Mouse (Mus musculus) cerebellum, adult 2 months (tissue): Measurements from ENCODE around the gene Rims3. TPM values are rescaled to one million over a fixed set of nuclear protein-coding genes. Genes with fewer than 3 reads are reported as not detected.

Experiments
- DNase-seq, 2 experiments: peaks; one replicate each; pipeline ENCODE4 v3.0.0; 2021
- H3K27ac ChIP-seq: fragments of 200-500 bp; 2 replicates; pipeline ENCODE4 v1.5.1; 2012; ENCODE audit warnings: low read length, control low read depth, inconsistent platforms; ENCODE audit not compliant: insufficient read depth
- H3K27me3 ChIP-seq: fragments of 200-500 bp; 2 replicates; pipeline ENCODE4 v1.6.1; 2012; ENCODE audit warnings: inconsistent platforms, mild to moderate bottlenecking, low read length, moderate library complexity; ENCODE audit not compliant: control insufficient read depth, insufficient read depth
- H3K4me1 ChIP-seq: fragments of 200-500 bp; 2 replicates; pipeline ENCODE4 v1.6.1; 2011; ENCODE audit warnings: low read length; ENCODE audit not compliant: control insufficient read depth, insufficient read depth
- H3K4me3 ChIP-seq: fragments of 200-500 bp; replicated peaks from 2 replicates; pipeline ENCODE3; 2011; ENCODE audit warnings: mild to moderate bottlenecking, low read depth, low read length, control low read depth; ENCODE audit not compliant: insufficient read depth
- CTCF ChIP-seq: fragments of 200-500 bp; IDR thresholded peaks from 2 replicates; pipeline ENCODE4 v1.5.1; 2011; ENCODE audit warnings: low read depth, mild to moderate bottlenecking, control low read depth, low read length, moderate library complexity, borderline replicate concordance; ENCODE audit not compliant: insufficient read depth
- POLR2A ChIP-seq: fragments of 200-500 bp; IDR thresholded peaks from 2 replicates; pipeline ENCODE4 v1.6.1; 2011; ENCODE audit warnings: low read length, control low read depth, borderline replicate concordance; ENCODE audit not compliant: insufficient read depth
- whole genome bisulfite sequencing: fragments of 180-500 bp; shearing (Covaris S2); methylation state at CpG from one replicate; pipeline ENCODE4 v1.1.7; 2018; 5-methylcytosine and 5-hydroxymethylcytosine counted together
- polyA plus RNA-seq: library from polyadenylated mRNA; depleted of rRNA; stranded (reverse); fragments of >200 nt; gene quantifications from 2 replicates; pipeline ENCODE4 v1.2.3, GENCODE M21; 2012

The Rims3 gene
- polyA plus RNA-seq, 1 experiment = 104 TPM

GRCm38 (mm10) chr4:120831472-120831871 lies 23.1 kb upstream of the Rims3 start, which contains the start of gene Nfyc:
Gene Nfyc (minus strand): TSS chr4:120831572.
- Histone ChIP-seq H3K4me1 (no peaks in the 10 kb centered on the region), H3K27ac (no peak within 1 kb of the TSS), H3K4me3 (no peak within 1 kb of the TSS), H3K27me3 (no peaks in the 10 kb centered on the region)
- no peak for DNase-seq
- 93% methylated on average over 4 of the region's 4 CpGs for WGBS
- TF ChIP-seq CTCF (no peak), POLR2A (no peak)

DNA sequence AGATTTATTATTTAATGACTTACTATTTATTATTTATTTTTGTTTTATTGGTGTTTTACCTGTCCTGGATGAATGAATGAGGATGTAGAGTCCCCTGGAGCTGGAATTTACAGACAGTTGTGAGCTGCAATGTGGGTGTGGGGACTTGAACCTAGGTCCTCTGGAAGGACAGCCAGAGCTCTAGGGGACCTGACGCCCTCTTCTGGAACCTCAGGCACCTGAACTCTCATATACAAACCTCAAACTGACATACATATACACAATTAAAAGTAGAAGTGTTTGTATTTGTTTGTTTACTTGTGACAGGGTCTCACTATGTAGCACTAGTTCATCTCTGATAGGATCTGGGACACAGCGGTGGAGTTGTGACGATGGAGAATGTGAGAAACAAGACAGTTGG lies 13.3 kb upstream of the Rims3 start:
- Histone ChIP-seq H3K27me3 (no peaks in the 10 kb centered on the region), H3K4me3 (no peak overlapping the region), H3K4me1 (no peaks in the 10 kb centered on the region), H3K27ac (no peak overlapping the region)
- WGBS = 85% methylated on average over 3 of the region's 3 CpGs
- TF ChIP-seq POLR2A (no peak), CTCF (no peak)
- DNase-seq = no peak

DNA sequence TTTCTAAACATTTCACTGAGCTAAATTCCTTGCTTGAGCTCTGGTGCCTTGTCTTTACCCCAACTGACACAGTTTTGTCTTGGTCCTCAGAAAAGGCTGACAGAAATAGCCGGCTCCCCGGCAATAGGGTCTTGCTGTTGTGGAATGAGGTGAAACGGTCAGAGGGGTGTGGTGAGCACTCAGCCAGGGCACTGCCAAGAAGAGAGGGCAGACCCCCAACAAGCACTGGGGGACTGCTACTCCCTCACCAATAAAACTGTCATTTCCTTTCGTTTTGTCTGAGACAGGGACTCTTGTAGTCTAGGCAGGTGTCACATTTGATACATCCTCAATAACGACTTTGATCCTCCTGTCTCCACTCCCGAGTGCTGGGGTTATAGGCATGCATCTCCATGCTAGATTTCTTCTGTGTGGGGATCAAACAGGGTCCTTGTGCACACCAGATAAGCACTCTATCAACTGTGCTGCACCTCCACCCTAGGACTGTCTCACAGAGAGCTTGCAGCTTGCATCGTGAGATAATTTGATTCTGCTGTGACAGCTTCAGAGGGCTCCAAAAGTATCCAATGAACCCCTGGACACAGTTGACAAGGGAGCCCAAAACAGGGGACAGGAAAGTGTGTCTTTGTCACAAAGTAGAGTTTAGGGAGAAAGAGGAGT lies 10.1 kb upstream of the Rims3 start:
- Histone ChIP-seq H3K27me3 (no peaks in the 10 kb centered on the region), H3K27ac (no peak overlapping the region), H3K4me3 (no peak overlapping the region), H3K4me1 (peaks cover 10% of the 10 kb centered on the region)
- no peak for DNase-seq
- TF ChIP-seq POLR2A (no peak), CTCF (no peak)
- WGBS = 67% methylated on average over 7 of the region's 7 CpGs

DNA sequence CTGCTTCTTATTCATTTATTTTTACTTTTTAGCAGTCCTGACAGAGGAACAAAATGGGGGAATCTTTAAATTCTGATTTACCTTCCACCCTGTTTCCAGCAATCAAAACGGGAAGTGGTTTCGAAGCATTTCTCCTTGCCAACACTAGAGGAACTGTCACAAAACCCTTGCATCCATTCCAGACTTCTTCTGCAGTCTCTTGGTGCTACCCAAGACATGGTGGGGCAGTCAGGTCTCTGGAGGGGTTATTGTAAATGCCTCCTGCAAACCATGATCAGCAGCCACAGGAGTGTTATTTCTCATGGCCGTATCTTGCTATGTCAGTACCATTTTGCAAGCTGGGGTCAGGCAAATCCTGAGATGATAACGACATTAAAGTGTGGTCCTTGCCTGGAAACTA lies 9.5 kb upstream of the Rims3 start:
- Histone ChIP-seq H3K4me1 (peaks cover 14% of the 10 kb centered on the region), H3K27me3 (no peaks in the 10 kb centered on the region), H3K4me3 (no peak overlapping the region), H3K27ac (no peak overlapping the region)
- TF ChIP-seq POLR2A (no peak), CTCF (no peak)
- WGBS = 90% methylated on average over 4 of the region's 4 CpGs
- DNase-seq = no peak

- WGBS = 57% methylated on average over 6 of the region's 6 CpGs
- Histone ChIP-seq H3K27me3 (no peaks in the 10 kb centered on the region), H3K4me3 (no peak overlapping the region), H3K27ac (no peak overlapping the region), H3K4me1 (peaks cover 26% of the 10 kb centered on the region)
- TF ChIP-seq POLR2A (no peak), CTCF (no peak)
- peak in 1 of 2 experiments; percentile 9 for DNase-seq
These were observed 5.7 kb upstream of the Rims3 start for GRCm38 (mm10) chr4:120848909-120849308.

- peak; percentile 60 to 65 for DNase-seq
- H3K4me3 ChIP-seq = no peak overlapping the region
- no peak for TF ChIP-seq CTCF
- TF ChIP-seq POLR2A = no peak
- 19% methylated on average over 11 of the region's 11 CpGs for WGBS
- peak overlapping the region; percentile 29; the same call in 1 of the 2 replicates for H3K27ac ChIP-seq
- peaks cover 26% of the 10 kb centered on the region for H3K4me1 ChIP-seq
- H3K27me3 ChIP-seq = no peaks in the 10 kb centered on the region
These were observed 5.2 kb upstream of the Rims3 start for GRCm38 (mm10) chr4:120849451-120849850.

DNA sequence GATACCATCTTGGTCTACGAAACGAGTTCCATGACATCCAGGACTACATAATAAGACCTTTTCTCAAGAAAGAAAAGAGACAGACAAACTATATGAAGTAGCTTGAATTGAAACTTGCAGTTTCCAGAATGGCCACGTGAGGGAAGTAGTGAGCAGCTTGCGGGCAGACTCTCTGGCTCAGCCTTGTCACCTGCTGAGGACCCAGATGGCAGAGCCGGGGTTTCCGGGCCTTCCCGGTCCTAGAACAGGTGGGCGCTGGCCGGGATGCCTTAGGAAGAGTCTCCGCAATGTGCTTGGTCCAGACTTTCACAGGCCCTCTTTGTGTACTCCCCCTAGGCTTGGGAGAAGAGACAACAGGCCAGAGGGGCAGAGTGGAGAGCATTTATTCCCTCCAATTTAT lies 3.7 kb upstream of the Rims3 start:
- peak; percentile 96 to 98 for DNase-seq
- no peak overlapping the region for H3K4me3 ChIP-seq
- WGBS = 2% methylated on average over 10 of the region's 10 CpGs
- no peak overlapping the region for H3K27ac ChIP-seq
- no peaks in the 10 kb centered on the region for H3K27me3 ChIP-seq
- no peak for TF ChIP-seq POLR2A
- TF ChIP-seq CTCF = peak; percentile 89
- H3K4me1 ChIP-seq = peaks cover 26% of the 10 kb centered on the region

DNA sequence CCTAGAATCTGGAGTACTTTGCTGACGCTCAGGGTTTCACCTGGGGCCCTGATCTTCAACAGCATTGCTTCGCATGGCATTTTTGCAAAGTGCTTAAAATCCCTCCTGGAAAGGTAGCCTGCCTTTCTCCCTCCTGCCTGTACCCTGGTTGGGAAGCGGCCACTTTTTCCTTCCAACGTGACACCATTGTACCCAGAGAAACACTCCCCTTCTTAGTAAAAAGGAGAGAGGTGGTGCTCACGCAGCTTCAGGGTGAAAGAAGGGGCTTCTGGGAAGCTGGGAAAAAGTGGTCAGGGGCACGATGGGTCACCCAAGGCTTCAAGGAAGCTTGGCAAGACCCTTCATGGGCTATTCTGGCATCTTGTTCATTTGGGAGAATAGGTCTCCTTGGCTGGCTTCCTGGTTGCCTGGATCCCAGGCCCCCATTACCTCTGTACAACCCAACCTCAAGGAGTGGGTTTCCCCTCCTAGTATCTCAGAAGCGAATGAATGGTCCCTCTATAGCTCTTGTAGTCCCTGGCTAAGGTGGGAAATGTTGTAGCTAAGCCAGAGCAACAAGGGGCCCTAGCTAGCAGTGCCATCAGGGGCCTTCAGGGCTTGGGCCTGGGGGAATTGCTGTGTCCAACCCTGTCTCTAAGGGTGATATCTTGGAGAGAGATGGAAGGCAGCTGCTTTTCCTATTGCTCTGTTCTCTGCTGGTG lies 894 bp downstream of the Rims3 start:
- DNase-seq = peak in 1 of 2 experiments; percentile 54
- Histone ChIP-seq H3K27ac (peak overlapping the region; percentile 89), H3K4me1 (peaks cover 37% of the 10 kb centered on the region), H3K4me3 (peak overlapping the region; percentile 55), H3K27me3 (no peaks in the 10 kb centered on the region)
- 10% methylated on average over 7 of the region's 7 CpGs for WGBS
- no peak for TF ChIP-seq POLR2A
- TF ChIP-seq CTCF = no peak
